In the genomic region with DNA sequence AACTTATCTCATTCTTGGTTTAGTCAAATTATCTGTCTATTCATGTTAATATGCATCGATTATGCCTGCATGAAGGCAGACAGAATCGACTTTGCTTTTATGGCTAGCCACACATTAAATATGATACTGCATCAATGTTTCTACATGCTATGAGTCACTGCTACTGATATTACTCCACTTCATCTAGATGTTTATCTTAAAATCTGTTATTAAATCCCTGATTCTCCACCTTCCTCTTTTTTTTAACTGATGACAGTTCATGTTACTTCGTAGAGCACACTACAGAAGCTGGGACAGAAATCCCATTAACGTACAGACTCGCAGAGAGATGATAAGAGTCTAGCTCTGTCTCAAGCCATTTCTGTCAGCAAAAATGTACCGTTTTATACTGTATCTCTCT, we compare ENCODE assay signal across 26 mouse cellular contexts.
"Had no signal": no experiment of that assay in that cellular context is flagged by ENCODE, and none has a peak within 500 bp of the region (broad histone marks: within the 10 kb centered on the region; RNA-seq: fewer than 3 reads in every experiment).

No protein-coding gene starts in this region.

- H3K36me3 ChIP-seq: embryonic facial prominence, embryonic 10.5 days; embryonic facial prominence, embryonic 12.5 days; embryonic facial prominence, embryonic 13.5 days; embryonic facial prominence, embryonic 15.5 days; forebrain, embryonic 10.5 days; forebrain, embryonic 12.5 days; forebrain, embryonic 15.5 days; heart, embryonic 10.5 days had no signal

- H3K27me3 ChIP-seq: embryonic facial prominence, embryonic 12.5 days; embryonic facial prominence, embryonic 13.5 days; embryonic facial prominence, embryonic 15.5 days; forebrain, embryonic 12.5 days; forebrain, embryonic 13.5 days; forebrain, embryonic 15.5 days had no signal

- H3K27ac ChIP-seq: embryonic facial prominence, embryonic 10.5 days; embryonic facial prominence, embryonic 12.5 days; embryonic facial prominence, embryonic 13.5 days; embryonic facial prominence, embryonic 15.5 days; forebrain, embryonic 10.5 days; forebrain, embryonic 12.5 days; forebrain, embryonic 13.5 days; forebrain, embryonic 15.5 days; gastrocnemius, adult 2 months; heart, adult 2 months; heart, embryonic 10.5 days had no signal

- H3K4me1 ChIP-seq: embryonic facial prominence, embryonic 10.5 days; embryonic facial prominence, embryonic 12.5 days; embryonic facial prominence, embryonic 13.5 days; embryonic facial prominence, embryonic 15.5 days; forebrain, embryonic 10.5 days; forebrain, embryonic 12.5 days; forebrain, embryonic 13.5 days; forebrain, embryonic 15.5 days; heart, embryonic 10.5 days had no signal

- H3K4me3 ChIP-seq: embryonic facial prominence, embryonic 10.5 days; embryonic facial prominence, embryonic 12.5 days; embryonic facial prominence, embryonic 13.5 days; embryonic facial prominence, embryonic 15.5 days; erythroblast, embryonic 14.5 days; forebrain, embryonic 10.5 days; forebrain, embryonic 12.5 days; forebrain, embryonic 13.5 days; forebrain, embryonic 15.5 days; gastrocnemius, adult 2 months; heart, adult 2 months; heart, embryonic 10.5 days had no signal

- H3K9ac ChIP-seq: embryonic facial prominence, embryonic 12.5 days; embryonic facial prominence, embryonic 13.5 days; embryonic facial prominence, embryonic 15.5 days; forebrain, embryonic 12.5 days; forebrain, embryonic 13.5 days; forebrain, embryonic 15.5 days; forebrain, postnatal 0 days had no signal

- H3K9me3 ChIP-seq: embryonic facial prominence, embryonic 10.5 days; embryonic facial prominence, embryonic 12.5 days; embryonic facial prominence, embryonic 13.5 days; embryonic facial prominence, embryonic 15.5 days; forebrain, embryonic 10.5 days; forebrain, embryonic 12.5 days; forebrain, embryonic 13.5 days; forebrain, embryonic 15.5 days; heart, embryonic 10.5 days had no signal

- DNase-seq: cerebellum, adult 9-10 months; cerebellum, adult 9-11 months; cerebellum, postnatal 10 days; cerebellum, postnatal 14 days; cerebellum, postnatal 25 days; cerebellum, postnatal 36 days; embryo, embryonic 11 days; forebrain, postnatal 0 days; gastrocnemius, adult 2 months; gastrocnemius, postnatal 10 days; gastrocnemius, postnatal 14 days; gastrocnemius, postnatal 25 days; gastrocnemius, postnatal 36 days; heart, adult 11 months; heart, adult 18-20 months; heart, adult 2 months had no signal
